Mouse (Mus musculus) myocyte (in vitro differentiated cells): ENCODE data around the gene Nell1. TPM values are rescaled to one million over a fixed set of nuclear protein-coding genes. Genes with fewer than 3 reads are reported as not detected.

Experiments used
- H3K27me3 ChIP-seq: one replicate; pipeline ENCODE4 v1.6.1; 2011; ENCODE audit not compliant: control insufficient read depth, insufficient read depth, insufficient read length
- H3K36me3 ChIP-seq: one replicate; pipeline ENCODE4 v1.6.1; 2011; ENCODE audit not compliant: control insufficient read depth, insufficient read depth
- H3K4me2 ChIP-seq: one replicate; pipeline ENCODE4 v1.6.1; 2011; ENCODE audit warnings: low read depth, control low read depth
- H3K4me3 ChIP-seq: one replicate; pipeline ENCODE4 v1.5.1; 2011; ENCODE audit warnings: mild to moderate bottlenecking, control low read depth, moderate library complexity
- H3K79me2 ChIP-seq: one replicate; pipeline ENCODE4 v1.6.1; 2011; ENCODE audit not compliant: control insufficient read depth, insufficient read depth
- H3ac ChIP-seq: one replicate; pipeline ENCODE4 v1.6.1; 2011; ENCODE audit not compliant: control insufficient read depth, insufficient read length
- CEBPB ChIP-seq: IDR thresholded peaks from 2 replicates; pipeline ENCODE4 v1.6.1; 2011; ENCODE audit warnings: mild to moderate bottlenecking, moderate library complexity; ENCODE audit not compliant: poor library complexity, insufficient read depth, severe bottlenecking
- E2F4 ChIP-seq: IDR thresholded peaks from one replicate; pipeline ENCODE4 v1.6.1; 2011; ENCODE audit warnings: mild to moderate bottlenecking, control low read depth, moderate library complexity; ENCODE audit not compliant: insufficient read depth
- MAX ChIP-seq: IDR thresholded peaks from one replicate; pipeline ENCODE4 v1.6.1; 2011; ENCODE audit warnings: low read depth, mild to moderate bottlenecking, control low read depth
- MYOD1 ChIP-seq, 3 experiments: IDR thresholded peaks; one replicate each; pipeline ENCODE4 v1.6.1; 2011; ENCODE audit warnings: control low read depth in 2 of 3, low read depth in 2 of 3, mild to moderate bottlenecking in 2 of 3, moderate library complexity in 1 of 3; ENCODE audit not compliant: insufficient read length in 2 of 3, control insufficient read depth in 1 of 3
- MYOG ChIP-seq, 3 experiments: IDR thresholded peaks; one replicate each; pipeline ENCODE4 v1.6.1; 2011; ENCODE audit warnings: control low read depth in 2 of 3, low read depth in 2 of 3, mild to moderate bottlenecking in 2 of 3; ENCODE audit not compliant: insufficient read length in 2 of 3, control insufficient read depth in 1 of 3, insufficient read depth in 1 of 3
- POLR2A ChIP-seq: IDR thresholded peaks from one replicate; pipeline ENCODE4 v1.6.1; 2011; ENCODE audit warnings: low read depth, mild to moderate bottlenecking, control low read depth, moderate library complexity; ENCODE audit not compliant: insufficient read length
- POLR2AphosphoS2 ChIP-seq: IDR thresholded peaks from one replicate; pipeline ENCODE4 v1.6.1; 2011; ENCODE audit warnings: low read depth, control low read depth; ENCODE audit not compliant: insufficient read length
- REST ChIP-seq: IDR thresholded peaks from one replicate; pipeline ENCODE4 v1.6.1; 2011; ENCODE audit warnings: mild to moderate bottlenecking, control low read depth, moderate library complexity; ENCODE audit not compliant: insufficient read depth, insufficient read length
- SRF ChIP-seq: IDR thresholded peaks from one replicate; pipeline ENCODE4 v1.6.1; 2011; ENCODE audit warnings: low read depth; ENCODE audit not compliant: control insufficient read depth, insufficient read length
- TCF12 ChIP-seq: IDR thresholded peaks from one replicate; pipeline ENCODE4 v1.6.1; 2011; ENCODE audit warnings: mild to moderate bottlenecking, control low read depth; ENCODE audit not compliant: poor library complexity, insufficient read depth, severe bottlenecking
- TCF3 ChIP-seq: IDR thresholded peaks from one replicate; pipeline ENCODE4 v1.6.1; 2011; ENCODE audit warnings: low read depth, control low read depth; ENCODE audit not compliant: insufficient read length
- USF1 ChIP-seq: IDR thresholded peaks from one replicate; pipeline ENCODE4 v1.6.1; 2011; ENCODE audit warnings: low read depth, mild to moderate bottlenecking, control low read depth, moderate library complexity
- polyA plus RNA-seq: library from polyadenylated mRNA; unstranded; fragments of >200 nt; fragmentation: generic; extraction: Trizol; gene quantifications from one replicate; pipeline ENCODE4 v1.2.1, GENCODE M21; 2012; ENCODE audit warnings: missing spikeins

Nell1 gene
- polyA plus RNA-seq, 1 experiment: not detected

DNA sequence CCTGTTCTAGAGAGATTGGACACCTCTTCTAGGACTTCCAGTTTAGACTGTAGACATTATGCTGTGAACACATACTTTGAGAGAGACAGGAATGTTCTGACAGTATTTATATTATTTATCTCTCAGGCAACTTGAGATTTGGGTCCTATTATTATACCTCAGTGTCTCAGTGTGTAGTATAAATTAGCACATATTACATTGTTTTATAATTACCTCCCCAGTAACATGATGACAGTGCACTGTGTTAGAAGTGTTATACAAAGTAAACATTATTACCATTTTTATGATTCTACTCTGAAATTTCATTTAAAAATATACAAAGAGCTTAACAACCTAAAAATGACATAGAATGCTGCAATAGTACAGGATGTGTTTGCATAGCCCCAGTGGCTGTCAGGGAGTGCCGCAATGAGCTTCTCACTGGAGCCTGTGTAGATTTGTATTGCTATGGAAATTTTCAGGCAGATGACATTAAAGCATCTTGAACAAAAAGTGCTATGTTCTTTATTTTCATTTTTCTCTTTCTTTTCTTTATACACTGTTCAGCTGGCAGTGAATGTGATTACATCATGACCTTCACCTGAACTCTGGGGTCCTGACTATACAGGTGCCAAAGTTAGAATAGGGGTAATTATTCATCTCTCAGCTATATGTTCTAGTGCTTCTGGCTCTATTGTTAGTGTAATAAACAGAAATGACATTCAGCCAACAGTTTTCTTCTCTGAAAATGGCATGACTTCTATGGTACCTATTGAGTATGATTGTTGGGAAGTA lies 447.9 kb downstream of the Nell1 start:
- no peak overlapping the region for H3K4me3 ChIP-seq
- no peaks in the 10 kb centered on the region for H3K36me3 ChIP-seq
- H3K27me3 ChIP-seq: no peaks in the 10 kb centered on the region
- H3K79me2 ChIP-seq: no peaks in the 10 kb centered on the region
- TF ChIP-seq TCF3 (no peak), POLR2AphosphoS2 (no peak), USF1 (no peak), MYOD1 (IDR thresholded peaks at IDR 0.05; ENCODE audit: control insufficient read depth in 1 of 3, insufficient read length in 2 of 3, low read depth in 2 of 3) (no peak), POLR2A (no peak)
- H3K4me2 ChIP-seq: no peak overlapping the region
- no peak overlapping the region for H3ac ChIP-seq

DNA sequence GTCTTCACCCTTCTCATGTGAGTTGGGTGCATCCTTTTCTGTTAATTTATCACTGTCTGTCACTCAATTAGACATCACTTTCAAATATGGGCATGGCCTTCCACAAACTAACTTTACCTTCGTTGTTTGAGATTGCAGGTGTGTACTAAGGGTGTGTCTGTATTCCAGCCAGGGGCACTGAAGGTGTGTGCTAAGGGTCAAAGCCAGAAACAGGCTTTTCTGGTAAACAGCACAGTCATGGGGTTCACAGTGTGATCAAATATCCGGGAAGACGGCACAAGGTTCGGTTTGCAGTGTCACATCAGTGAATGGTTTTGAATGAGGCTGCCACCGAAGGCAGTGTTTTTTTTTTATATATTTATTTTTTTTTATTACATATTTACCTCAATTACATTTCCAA lies 455.1 kb downstream of the Nell1 start:
- Histone ChIP-seq H3K27me3 (no peaks in the 10 kb centered on the region), H3ac (no peak overlapping the region), H3K36me3 (no peaks in the 10 kb centered on the region), H3K4me3 (no peak overlapping the region), H3K4me2 (no peak overlapping the region), H3K79me2 (no peaks in the 10 kb centered on the region)
- TF ChIP-seq TCF3 (no peak), REST (no peak), TCF12 (no peak), POLR2AphosphoS2 (no peak), USF1 (no peak), CEBPB (no peak), SRF (no peak), MYOG (IDR thresholded peaks at IDR 0.05; ENCODE audit: control insufficient read depth in 1 of 3, insufficient read depth in 1 of 3, insufficient read length in 2 of 3, low read depth in 2 of 3) (no peak)

DNA sequence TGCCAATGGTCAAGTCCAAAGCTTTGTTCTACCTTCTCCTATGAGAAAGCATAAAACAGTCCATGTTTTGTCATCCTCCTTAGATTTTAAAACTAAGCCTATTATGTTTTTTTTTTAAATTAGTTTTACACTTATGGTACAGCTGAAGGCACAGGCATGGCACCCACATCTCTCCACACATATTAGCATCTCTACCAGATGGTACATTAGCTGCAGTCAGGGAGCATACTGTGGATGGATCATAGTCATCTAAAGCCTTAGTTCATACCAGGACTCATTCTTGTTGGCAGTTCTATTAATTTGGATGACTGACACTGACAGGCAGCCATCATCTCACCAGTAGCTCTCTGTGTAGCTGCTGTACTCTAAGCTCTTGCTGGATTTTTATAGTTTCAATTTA lies 466.6 kb downstream of the Nell1 start:
- H3K36me3 ChIP-seq: no peaks in the 10 kb centered on the region
- no peak overlapping the region for H3K4me2 ChIP-seq
- no peaks in the 10 kb centered on the region for H3K27me3 ChIP-seq
- no peaks in the 10 kb centered on the region for H3K79me2 ChIP-seq
- no peak overlapping the region for H3K4me3 ChIP-seq
- no peak for TF ChIP-seq E2F4
- TF ChIP-seq MAX: no peak
- H3ac ChIP-seq: no peak overlapping the region

DNA sequence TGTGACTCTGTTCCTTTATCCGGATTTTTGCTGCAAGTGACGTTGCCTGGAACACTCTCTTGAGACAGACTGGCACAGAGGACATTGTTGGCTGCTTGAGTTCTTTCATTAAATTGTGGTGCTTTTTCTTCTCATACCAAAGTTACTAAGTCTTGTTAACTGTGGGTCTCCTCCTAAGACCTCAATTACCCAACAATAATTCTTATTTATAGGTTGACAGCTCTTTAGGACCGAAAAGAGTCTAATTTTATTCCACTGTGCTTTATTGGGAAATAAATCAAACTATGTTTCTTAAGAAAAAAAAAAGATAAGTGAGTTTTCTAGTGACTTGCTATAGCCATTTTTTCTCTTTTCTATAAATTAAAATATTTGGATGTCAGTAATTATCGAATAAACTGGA lies 472.7 kb downstream of the Nell1 start:
- Histone ChIP-seq H3K79me2 (no peaks in the 10 kb centered on the region), H3K27me3 (no peaks in the 10 kb centered on the region), H3K4me2 (no peak overlapping the region), H3K36me3 (no peaks in the 10 kb centered on the region), H3K4me3 (no peak overlapping the region), H3ac (no peak overlapping the region)
- TF ChIP-seq TCF12 (no peak), POLR2A (no peak), POLR2AphosphoS2 (no peak), MYOG (IDR thresholded peaks at IDR 0.05; ENCODE audit: control insufficient read depth in 1 of 3, insufficient read depth in 1 of 3, insufficient read length in 2 of 3, low read depth in 2 of 3) (no peak), REST (no peak), TCF3 (no peak), CEBPB (no peak), SRF (no peak), E2F4 (no peak), MYOD1 (IDR thresholded peaks at IDR 0.05; ENCODE audit: control insufficient read depth in 1 of 3, insufficient read length in 2 of 3, low read depth in 2 of 3) (no peak), MAX (no peak), USF1 (no peak)

DNA sequence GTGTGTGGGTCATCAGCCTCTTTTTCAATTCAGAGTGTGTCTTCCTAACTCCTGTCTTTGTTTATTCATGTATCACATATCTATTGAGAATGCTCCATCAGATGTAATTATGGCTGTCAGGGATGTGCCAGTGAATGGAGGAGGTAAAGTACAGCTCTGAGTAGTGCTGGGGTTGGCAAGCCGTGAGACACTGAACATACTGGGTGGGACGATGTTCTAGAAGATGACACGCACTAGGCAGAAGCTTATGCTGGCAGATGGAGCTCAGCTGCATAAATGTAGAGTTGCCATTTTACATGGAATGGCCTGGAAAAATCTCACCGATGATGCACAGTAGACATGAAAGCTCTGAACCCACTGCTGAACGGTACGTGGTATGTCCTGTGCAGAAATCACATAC lies 493.1 kb downstream of the Nell1 start:
- Histone ChIP-seq H3K36me3 (no peaks in the 10 kb centered on the region), H3K4me3 (no peak overlapping the region), H3K27me3 (no peaks in the 10 kb centered on the region), H3K4me2 (no peak overlapping the region), H3K79me2 (no peaks in the 10 kb centered on the region), H3ac (no peak overlapping the region)
- TF ChIP-seq REST: no peak
- no peak for TF ChIP-seq E2F4
- TF ChIP-seq TCF3: no peak
- TF ChIP-seq POLR2A: no peak

DNA sequence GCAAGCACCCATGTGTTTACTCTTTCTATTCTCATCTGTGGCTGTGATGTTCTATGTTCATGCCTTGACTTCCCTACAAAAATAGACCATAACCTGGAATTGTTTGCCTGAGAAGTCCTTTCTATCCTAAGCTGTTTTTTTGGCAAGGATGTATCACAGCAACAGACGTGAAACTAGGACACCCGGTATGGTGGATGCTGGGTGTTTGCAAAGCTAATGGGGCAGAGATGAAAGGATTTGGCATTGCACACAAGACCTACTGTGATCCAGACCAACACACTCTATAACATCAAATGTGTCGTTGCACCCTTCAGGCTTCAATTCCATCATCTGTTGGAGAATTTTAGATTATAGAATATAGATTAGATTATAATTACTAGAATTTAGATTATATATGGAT lies 495.9 kb downstream of the Nell1 start:
- Histone ChIP-seq H3K27me3 (no peaks in the 10 kb centered on the region), H3K36me3 (no peaks in the 10 kb centered on the region), H3K4me3 (no peak overlapping the region), H3K79me2 (no peaks in the 10 kb centered on the region), H3ac (no peak overlapping the region), H3K4me2 (no peak overlapping the region)
- TF ChIP-seq SRF (no peak), MYOD1 (IDR thresholded peaks at IDR 0.05; ENCODE audit: control insufficient read depth in 1 of 3, insufficient read length in 2 of 3, low read depth in 2 of 3) (no peak), E2F4 (no peak), POLR2AphosphoS2 (no peak), USF1 (no peak), POLR2A (no peak), TCF3 (no peak), CEBPB (no peak), TCF12 (no peak), MYOG (IDR thresholded peaks at IDR 0.05; ENCODE audit: control insufficient read depth in 1 of 3, insufficient read depth in 1 of 3, insufficient read length in 2 of 3, low read depth in 2 of 3) (no peak), REST (no peak), MAX (no peak)
